Mouse (Mus musculus) midbrain, postnatal 0 days (tissue): ENCODE measurements around the gene Nfkbil1. TPM values are rescaled to one million over a fixed set of nuclear protein-coding genes. Genes with fewer than 3 reads are reported as not detected.

Experiments used
- ATAC-seq: fragments of 200-750 bp; cut with Nextera tagmentation; 2 replicates; pipeline ENCODE4 v1.8.0; 2017; ENCODE audit warnings: moderate number of reproducible peaks, mild to moderate bottlenecking, moderate TSS enrichment, moderate library complexity; ENCODE audit not compliant: low FRiP score
- DNase-seq: peaks from one replicate; pipeline ENCODE4 v3.0.0-alpha.2; 2015; ENCODE audit warnings: low spot score
- H3K27ac ChIP-seq: fragments of 300-500 bp; sonication (generic); 2 replicates; pipeline ENCODE4 v1.5.1; 2014; ENCODE audit warnings: low read depth, mild to moderate bottlenecking, low read length, mixed read lengths
- H3K27me3 ChIP-seq: fragments of 300-500 bp; sonication (generic); 2 replicates; pipeline ENCODE4 v1.6.1; 2014; ENCODE audit warnings: low read length, control low read depth, mixed read lengths; ENCODE audit not compliant: insufficient read depth
- H3K36me3 ChIP-seq: fragments of 300-500 bp; sonication (generic); 2 replicates; pipeline ENCODE4 v1.6.1; 2014; ENCODE audit warnings: low read length, control low read depth, mixed read lengths; ENCODE audit not compliant: insufficient read depth
- H3K4me1 ChIP-seq: fragments of 300-500 bp; sonication (generic); 2 replicates; pipeline ENCODE4 v1.6.1; 2014; ENCODE audit warnings: mild to moderate bottlenecking, control low read depth, antibody characterized with exemption, low read length, mixed read lengths; ENCODE audit not compliant: insufficient read depth
- H3K4me2 ChIP-seq: fragments of 300-500 bp; sonication (generic); 2 replicates; pipeline ENCODE4 v1.6.1; 2014; ENCODE audit warnings: low read depth, mild to moderate bottlenecking, low read length, mixed read lengths; ENCODE audit not compliant: poor library complexity, severe bottlenecking
- H3K4me3 ChIP-seq: fragments of 300-500 bp; sonication (generic); 2 replicates; pipeline ENCODE4 v1.5.1; 2014; ENCODE audit warnings: low read depth, mild to moderate bottlenecking, low read length, moderate library complexity
- H3K9ac ChIP-seq: fragments of 300-500 bp; sonication (generic); replicated peaks from 2 replicates; pipeline ENCODE4 v1.6.1; 2014; ENCODE audit warnings: mild to moderate bottlenecking, low read length, moderate library complexity, mixed read lengths; ENCODE audit not compliant: poor library complexity, severe bottlenecking
- H3K9me3 ChIP-seq: fragments of 300-500 bp; sonication (generic); 2 replicates; pipeline ENCODE4 v1.6.1; 2016; ENCODE audit warnings: low read length, control low read depth
- CTCF ChIP-seq: IDR thresholded peaks from 2 replicates; pipeline ENCODE4 v1.5.1; 2016; ENCODE audit warnings: antibody characterized with exemption, mild to moderate bottlenecking
- WGBS: fragments of 180-500 bp; shearing (Covaris S2); extraction: QIAGEN DNeasy Blood & Tissue Kit; methylation state at CpG from one replicate; pipeline ENCODE4 v1.1.7; 2014; 5-methylcytosine and 5-hydroxymethylcytosine counted together
- polyA plus RNA-seq: library from polyadenylated mRNA; unstranded; fragments of >200 nt; fragmentation: Nextera tagmentation; extraction: Ambion mirVana; gene quantifications from 2 replicates; pipeline ENCODE4 v1.2.1, GENCODE M21; 2015
- total RNA-seq: library from RNA; depleted of rRNA; stranded (reverse); fragments of >200 nt; gene quantifications from 2 replicates; pipeline ENCODE4 v1.2.3, GENCODE M21; 2014; rRNA removed

Gene Nfkbil1
- total RNA-seq (17.0 and 18.5 TPM in 2 replicates), polyA plus RNA-seq (11.2 and 12.3 TPM in 2 replicates)

DNA sequence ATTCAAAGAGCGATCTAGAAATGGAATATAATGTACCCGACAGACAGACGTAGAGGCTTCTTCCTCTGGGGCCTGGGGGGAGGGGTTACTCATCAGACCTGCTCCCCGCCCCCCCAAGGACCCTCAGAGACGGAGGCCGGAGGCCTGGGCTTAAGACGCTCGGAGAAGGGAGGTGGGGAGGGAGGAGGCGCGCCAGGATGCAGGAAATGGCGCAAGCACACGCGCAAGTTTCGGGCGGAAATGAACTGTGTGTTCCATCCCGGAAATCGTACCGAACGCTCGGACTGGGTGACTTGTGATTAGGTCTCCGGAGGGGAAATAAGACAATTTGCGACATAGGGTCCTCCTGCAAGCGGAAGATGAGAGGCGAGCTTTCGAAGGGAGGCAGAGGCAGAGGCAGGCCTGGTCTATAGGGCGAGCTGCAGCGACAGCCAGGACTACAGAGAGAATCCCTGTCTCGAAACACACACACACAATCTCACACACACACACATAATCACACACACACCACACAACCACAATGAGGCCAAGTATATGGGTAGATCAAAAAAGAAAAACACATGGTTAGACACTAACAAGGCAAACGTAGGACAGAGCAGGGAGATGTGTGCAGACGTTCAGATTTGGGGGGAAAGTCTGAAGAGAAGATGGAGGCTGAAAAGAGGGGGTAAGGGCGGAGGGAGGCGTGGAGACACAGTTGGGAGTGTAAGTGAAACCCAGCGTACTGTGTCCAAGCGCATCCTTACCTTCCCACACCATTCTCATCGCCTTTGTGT is at the start of gene Nfkbil1:
TSS of gene Nfkbil1 (minus strand) at position 179 of the 776 bp plus-strand sequence.
- under 1% methylated on average over 35 of the region's 35 CpGs for WGBS
- Histone ChIP-seq H3K9me3 (no peaks in the 10 kb centered on the region), H3K4me2 (peak within 1 kb of the TSS; percentile 89), H3K27me3 (no peaks in the 10 kb centered on the region), H3K36me3 (peaks cover 21% of the 10 kb centered on the region), H3K9ac (peak within 1 kb of the TSS; percentile 66), H3K27ac (peak within 1 kb of the TSS; percentile 92), H3K4me1 (peaks cover 5% of the 10 kb centered on the region; the same call in 1 of the 2 replicates), H3K4me3 (peak within 1 kb of the TSS; percentile 42)
- no peak for TF ChIP-seq CTCF
- peak; percentile 82 for ATAC-seq
- DNase-seq = peak; percentile 98

DNA sequence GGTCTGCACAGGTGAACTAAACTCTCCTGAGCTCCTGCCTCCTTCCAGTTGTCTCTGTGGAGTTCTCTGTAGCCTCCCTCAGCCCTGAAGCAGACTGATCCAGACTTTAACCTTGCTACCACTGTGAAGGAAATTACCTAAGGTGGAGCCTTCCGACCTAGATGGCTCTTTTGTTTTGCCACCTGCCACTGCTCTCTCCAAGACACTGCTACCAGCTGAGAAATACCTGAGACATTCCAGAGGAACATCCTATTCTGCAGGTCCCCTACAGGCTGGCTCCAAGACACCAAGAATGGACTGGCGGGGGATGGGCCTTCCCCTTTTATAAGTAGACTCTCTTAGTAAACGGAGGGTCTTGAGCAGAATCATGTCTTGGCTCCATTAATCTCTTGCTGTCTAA is 44.7 kb upstream of the Nfkbil1 start:
- 73% methylated on average over 3 of the region's 3 CpGs for WGBS
- Histone ChIP-seq H3K4me1 (no peaks in the 10 kb centered on the region), H3K4me3 (no peak overlapping the region), H3K9me3 (no peaks in the 10 kb centered on the region), H3K27ac (no peak overlapping the region), H3K36me3 (no peaks in the 10 kb centered on the region), H3K9ac (no peak overlapping the region), H3K4me2 (no peak overlapping the region), H3K27me3 (no peaks in the 10 kb centered on the region)
- DNase-seq (no peak), ATAC-seq (no peak)
- TF ChIP-seq CTCF = no peak

DNA sequence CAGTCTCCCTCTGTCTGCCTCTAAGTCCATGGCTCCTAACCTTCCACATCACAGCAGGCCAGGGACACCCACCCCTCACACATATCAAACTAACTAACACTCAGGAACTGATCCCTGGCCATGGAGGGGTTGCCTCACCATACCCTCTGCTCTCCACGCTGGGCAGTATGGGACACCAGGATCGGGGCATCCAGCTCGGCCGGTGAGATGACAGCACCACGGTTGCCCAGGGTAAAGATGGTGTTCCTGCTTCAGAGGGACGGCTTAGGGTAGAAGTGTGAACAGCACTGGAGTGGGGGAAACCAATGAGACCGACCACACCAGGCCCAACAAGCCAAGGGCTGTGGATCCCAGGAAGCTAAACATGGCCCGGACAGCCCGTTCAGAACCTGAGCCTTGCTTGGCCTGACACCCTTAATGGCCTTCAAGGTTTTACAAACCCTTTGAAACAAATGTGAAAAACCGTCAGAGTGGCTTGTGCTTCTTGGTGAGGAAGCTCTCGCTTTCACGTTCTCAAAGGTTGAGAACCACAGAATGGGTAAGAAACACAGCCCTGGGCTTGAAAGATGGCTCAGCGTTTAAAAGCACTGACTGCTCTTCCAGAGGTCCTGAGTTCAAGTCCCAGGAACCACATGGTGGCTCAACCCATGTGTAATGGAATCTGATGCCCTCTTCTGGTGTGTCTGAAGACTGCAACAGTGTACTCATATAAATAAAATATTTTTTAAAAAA is 43.5 kb upstream of the Nfkbil1 start:
- Histone ChIP-seq H3K4me3 (no peak overlapping the region), H3K4me2 (no peak overlapping the region), H3K36me3 (no peaks in the 10 kb centered on the region), H3K9me3 (no peaks in the 10 kb centered on the region), H3K4me1 (no peaks in the 10 kb centered on the region), H3K27me3 (no peaks in the 10 kb centered on the region), H3K9ac (no peak overlapping the region), H3K27ac (no peak overlapping the region)
- WGBS = 90% methylated on average over 13 of the region's 13 CpGs
- DNase-seq (no peak), ATAC-seq (no peak)
- no peak for TF ChIP-seq CTCF

DNA sequence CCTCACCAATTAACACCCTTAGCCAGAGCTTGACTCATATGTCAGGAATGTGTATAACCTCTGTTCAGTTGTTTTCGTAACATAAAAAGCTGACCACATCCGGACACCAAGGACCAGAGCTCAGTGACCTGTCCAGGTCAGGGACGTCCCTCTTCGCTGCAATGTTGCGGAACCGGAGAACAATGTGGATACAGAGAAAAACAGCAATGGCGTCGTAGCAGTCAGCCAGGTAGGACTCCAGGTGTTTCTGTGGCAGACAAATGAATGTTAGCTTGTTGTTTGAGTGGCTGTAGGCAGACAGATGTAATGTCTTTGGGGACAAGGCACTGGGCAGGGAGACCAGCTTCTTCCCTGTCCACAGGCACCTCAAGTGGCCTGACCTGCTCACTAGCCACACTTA is 42.5 kb upstream of the Nfkbil1 start:
- Histone ChIP-seq H3K4me1 (no peaks in the 10 kb centered on the region), H3K27ac (no peak overlapping the region), H3K9me3 (no peaks in the 10 kb centered on the region), H3K9ac (no peak overlapping the region), H3K36me3 (no peaks in the 10 kb centered on the region), H3K4me3 (no peak overlapping the region), H3K27me3 (no peaks in the 10 kb centered on the region), H3K4me2 (no peak overlapping the region)
- no peak for ATAC-seq
- WGBS = 91% methylated on average over 8 of the region's 8 CpGs
- DNase-seq = no peak
- TF ChIP-seq CTCF = no peak

DNA sequence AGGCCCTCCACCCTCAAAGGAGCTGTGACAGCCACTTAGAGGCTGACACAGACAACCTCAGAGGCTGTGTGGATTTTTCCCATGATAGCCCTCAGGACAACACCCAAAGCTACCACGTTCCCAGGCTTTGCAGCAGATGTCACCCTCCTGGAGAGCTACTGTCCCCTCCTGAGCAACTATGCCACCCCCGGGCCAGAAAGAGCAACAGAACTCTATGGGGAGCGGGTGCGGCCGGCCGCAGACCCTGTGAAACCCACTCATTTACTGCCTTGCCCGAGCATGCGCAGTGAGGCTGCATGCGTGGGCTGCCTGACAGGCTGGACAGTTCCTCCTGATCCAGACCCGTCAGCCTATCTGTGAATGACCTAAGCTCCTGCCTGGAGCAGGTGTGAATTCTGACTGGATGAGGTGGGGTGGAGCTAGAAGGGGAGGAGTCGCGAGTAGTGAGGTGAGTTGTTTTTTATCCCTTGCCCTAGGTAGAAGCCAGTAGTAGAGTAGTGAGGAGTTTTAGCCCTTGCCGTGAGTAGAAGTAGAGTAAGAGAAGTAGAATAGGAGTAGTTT is 40.8 kb upstream of the Nfkbil1 start:
- no peak for DNase-seq
- no peaks in the 10 kb centered on the region for H3K36me3 ChIP-seq

More for the DNA sequence above, 40.8 kb upstream of the Nfkbil1 start:
- Histone ChIP-seq H3K9me3 (no peaks in the 10 kb centered on the region; the same call in 1 of the 2 replicates), H3K9ac (no peak overlapping the region), H3K4me2 (peak overlapping the region; percentile 24), H3K4me1 (no peaks in the 10 kb centered on the region), H3K27me3 (no peaks in the 10 kb centered on the region), H3K27ac (no peak overlapping the region), H3K4me3 (no peak overlapping the region)
- no peak for TF ChIP-seq CTCF
- WGBS = 32% methylated on average over 13 of the region's 13 CpGs
- ATAC-seq = no peak
